Mouse (Mus musculus) urinary bladder, postnatal 25 days (tissue): ENCODE data around the gene a.
"Not testable (repeated sequence)": the region's sequence is repeated elsewhere in the genome, so short reads cannot be mapped to it uniquely, and the experiment has no call there.

Experiments
- DNase-seq: peaks from one replicate; pipeline ENCODE4 v3.0.0; 2022; ENCODE audit warnings: low spot score

The a gene

DNA sequence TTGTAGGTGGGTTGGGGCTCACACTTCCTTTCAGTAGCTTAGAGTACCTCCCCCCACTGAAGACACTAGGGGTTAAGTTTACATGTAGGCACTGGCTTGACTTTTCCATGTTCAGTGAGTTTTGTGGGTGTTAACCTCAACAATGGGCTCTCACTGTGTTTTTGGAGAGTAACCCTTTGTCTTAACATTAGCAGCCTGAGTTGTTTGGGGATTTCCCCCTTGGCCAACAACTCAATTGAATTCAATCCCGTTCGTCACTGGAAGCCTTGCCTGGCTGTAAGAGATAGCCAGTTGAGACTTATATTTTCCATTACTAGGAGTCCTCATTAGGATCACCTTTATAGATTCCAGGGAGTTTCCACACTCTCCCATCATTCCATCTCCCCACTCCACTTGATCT lies 45.3 kb downstream of the a start:
- DNase-seq: no peak

DNA sequence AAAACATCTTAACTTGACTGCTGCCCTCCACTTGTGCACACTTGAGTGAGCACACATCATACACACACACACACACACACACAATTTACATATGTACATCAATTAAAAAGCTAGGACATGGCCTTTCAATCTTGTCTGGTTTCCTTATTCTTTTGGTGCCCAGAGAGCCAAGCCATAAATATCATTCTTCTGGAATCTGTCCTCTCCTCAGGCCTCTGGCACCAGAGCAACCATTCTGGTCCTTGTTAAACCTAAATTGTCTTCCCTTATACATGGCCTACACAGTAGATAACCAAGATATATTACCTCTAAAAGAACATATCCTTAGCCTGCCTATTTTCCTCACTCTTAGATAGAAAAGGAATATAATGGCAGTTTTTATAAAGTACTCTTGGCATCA lies 56.9 kb downstream of the a start:
- DNase-seq: no peak

DNA sequence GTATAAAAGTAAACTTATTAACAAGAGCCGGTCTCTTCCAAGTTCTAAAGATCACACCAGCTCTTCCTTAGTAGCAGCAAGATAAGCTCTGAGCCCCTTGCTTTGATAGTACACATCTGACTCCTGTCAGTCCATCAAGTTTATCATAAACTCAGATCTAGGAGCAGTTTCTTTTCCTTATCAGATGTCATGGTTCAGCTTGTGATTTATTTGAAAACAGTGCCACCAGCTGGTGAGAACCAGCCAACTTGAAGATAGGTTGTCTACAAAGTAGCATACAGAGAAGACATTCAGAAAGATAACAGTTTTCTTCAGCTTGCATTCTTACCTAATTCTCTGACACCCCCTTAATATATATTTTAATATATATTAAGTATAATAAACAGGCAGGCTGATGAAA lies 64.2 kb downstream of the a start:
- no peak for DNase-seq

GRCm38 (mm10) chr2:154863672-154864071 lies 72.5 kb downstream of the a start:
- DNase-seq: no peak

DNA sequence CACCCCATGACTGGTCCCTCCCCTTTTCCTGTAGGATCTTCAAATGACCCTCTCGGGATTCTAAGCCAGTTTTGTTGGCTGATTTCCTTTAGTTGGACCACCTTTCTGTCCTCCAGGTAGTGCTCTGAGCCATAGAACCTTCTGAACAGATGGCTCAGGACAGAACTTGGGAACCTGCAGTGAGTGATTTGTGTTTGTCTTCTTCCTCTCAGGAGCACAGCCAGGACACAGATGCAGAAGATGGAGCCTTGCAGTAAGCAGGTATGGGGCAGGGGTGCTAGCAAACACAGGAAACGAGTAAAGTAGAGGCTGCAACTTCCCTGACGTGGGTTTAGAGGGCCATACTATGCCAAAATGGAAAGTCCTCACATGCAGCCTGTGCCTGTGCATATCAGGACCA lies 74.5 kb downstream of the a start:
- no peak for DNase-seq

DNA sequence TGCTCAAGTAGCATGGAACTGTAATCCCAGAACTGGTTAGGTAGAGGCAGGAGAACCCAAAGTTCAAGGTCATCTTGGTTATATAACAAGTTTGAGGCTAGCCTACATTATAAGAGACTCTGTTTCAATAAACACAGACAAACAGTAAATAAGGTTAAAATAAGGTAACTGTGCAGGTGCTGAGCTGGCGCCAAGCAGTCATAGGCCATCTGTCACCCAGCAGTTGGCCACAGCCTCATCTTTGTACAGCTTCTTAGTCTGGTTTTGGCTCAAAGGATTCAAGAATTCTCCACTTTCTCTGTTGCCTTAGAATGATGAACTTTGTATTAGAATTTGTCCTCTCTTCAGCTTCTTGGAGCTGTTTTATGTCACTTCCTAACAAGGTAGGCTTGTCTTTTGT lies 76.9 kb downstream of the a start:
- DNase-seq: no peak

GRCm38 (mm10) chr2:154869954-154870641 lies 78.9 kb downstream of the a start:
- no peak for DNase-seq

GRCm38 (mm10) chr2:154876621-154877020 lies 85.4 kb downstream of the a start:
- DNase-seq: no peak

- no peak for DNase-seq
Measured at GRCm38 (mm10) chr2:154891585-154891984, 100.4 kb downstream of the a start.

DNA sequence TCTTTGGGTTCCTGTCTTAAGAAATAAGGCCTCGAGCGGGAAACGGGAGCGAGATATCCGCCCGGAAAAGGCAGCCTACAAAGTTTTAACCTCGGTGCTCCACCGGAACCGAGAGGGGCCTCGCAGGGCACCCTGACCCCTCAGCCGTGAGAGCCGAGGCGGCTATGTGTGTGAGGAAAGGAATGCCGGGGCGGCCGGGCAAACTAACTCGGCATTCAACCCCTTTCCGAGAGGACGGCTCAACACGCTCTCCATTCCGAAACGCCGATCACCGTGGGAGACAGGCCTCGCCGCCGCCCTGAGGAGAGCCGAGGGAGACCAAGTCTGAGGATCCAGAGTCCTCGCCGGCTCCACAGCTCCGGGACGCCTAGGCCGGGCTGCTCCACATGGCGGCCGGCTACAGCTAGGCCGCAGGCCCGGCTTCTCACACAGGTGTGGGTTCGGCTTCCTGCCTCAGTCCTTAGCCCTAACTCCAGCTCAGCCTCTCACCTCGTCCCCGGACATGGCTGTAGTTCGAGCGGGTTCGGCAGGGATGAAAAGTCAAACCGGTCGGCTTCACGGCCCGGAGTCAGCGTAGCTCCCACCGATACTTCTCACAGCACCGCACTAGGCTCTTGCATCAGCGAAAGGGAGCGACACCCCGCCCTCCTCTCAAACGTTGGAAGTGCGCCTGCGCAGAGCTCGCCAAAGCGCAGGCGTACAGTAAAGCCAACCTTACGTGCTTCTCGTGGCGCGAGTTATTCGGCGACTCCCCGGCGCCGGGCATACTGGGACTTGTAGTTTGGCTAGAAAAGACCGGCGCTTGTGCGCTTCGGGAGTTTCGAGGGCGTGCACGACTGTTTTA lies 101.2 kb downstream of the a start, which contains the start of gene Eif2s2:
TSS of gene Eif2s2 (minus strand) at position 735 of the 844 bp plus-strand sequence.
- DNase-seq: peak; percentile 91

GRCm38 (mm10) chr2:154893045-154893385 lies 101.8 kb downstream of the a start:
- DNase-seq: no peak

DNA sequence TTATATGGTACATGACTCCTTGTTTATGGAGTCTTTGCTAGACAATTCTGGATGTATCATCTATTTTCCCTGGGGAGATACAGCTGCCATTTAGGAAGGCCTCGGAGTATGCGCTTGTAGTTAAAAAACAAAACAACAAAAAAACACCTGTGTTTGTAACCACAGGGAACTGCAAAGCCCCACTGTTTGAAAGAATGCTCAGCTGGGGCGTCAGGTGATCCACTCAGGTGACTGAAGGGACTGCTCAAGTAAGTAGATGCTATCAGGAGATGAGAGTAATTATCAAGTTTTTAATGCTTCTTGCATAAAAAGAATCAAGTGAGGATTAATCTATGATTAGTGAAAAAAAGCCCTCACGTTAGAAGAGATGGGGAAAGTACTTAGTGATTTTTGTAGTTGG lies 102.3 kb downstream of the a start:
- DNase-seq: no peak

DNA sequence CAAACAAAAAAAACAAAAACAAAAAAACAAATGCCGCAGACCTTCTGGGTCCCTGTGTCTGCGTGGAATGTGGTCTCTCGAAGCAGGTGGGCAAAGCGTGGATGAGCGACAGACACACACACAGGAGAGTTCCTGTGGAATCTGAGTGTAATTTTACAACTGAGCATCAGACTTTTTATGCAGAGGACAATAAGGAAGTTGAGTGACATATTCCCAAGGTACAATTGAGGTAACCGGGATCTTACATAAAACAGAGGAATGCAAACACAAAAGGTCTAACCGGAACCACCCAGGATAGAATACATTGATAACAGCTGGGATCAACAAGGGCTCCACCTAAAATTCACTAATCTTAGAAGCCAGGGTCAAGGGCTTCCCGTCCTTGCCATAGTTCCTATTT lies 107.8 kb downstream of the a start:
- DNase-seq: not testable (repeated sequence)

- not testable (repeated sequence) for DNase-seq
Measured at GRCm38 (mm10) chr2:154899412-154899811, 108.2 kb downstream of the a start.

DNA sequence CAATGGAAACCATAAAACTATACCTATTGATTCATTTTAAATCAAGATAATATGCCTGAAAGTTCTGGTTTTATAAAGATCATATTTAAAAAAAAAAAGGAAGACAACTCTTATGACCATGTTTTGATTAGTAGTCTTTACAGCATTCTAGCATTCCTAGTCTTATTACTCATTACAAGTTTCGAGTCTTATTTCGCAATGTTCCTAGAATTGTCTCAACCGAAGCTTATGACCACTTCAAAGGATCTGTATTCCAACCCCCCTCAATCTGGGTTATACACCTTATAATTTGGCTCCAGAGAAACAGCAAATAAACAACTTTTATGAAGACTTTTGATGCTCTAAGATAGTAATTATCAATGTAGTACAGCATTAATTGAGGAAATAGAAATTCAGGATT lies 110.9 kb downstream of the a start:
- no peak for DNase-seq

DNA sequence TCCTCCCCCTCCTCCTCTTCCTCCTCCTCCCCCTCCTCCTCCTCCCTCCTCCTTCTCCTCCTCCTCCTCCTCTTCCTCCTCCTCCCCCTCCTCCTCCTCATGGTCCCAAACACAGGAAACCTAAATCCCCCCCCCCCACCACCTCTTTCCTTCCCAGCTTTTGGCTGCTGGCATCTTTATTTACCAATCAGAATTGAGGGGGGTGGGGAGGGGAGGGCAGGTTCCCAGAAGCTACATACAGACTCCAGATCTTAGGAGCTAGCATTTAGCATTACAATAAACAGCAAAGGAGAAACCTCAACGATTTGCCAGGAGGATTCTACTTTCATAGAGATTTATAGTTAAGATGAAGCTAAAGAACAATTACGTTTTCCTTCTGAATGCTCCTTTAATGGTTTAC lies 114.6 kb downstream of the a start:
- no peak for DNase-seq

DNA sequence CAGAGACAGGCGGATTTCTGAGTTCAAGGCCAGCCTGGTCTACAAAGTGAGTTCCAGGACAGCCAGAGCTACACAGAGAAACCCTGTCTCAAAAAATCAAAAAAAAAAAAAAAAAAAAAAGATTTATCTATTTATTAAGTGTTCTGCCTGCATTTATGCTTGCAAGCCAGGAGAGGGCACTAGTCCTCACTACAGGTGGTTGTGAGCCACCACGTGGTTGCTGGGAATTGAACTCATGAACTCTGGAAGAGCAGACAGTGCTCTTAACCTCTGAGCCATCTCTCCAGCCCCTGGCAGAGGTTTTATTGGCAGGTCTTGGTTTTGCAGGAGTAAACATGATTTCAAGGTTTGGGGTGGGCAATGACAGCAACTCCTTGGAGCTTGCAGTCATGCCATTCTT lies 117.0 kb downstream of the a start:
- DNase-seq: not testable (repeated sequence)

GRCm38 (mm10) chr2:154909789-154910188 lies 118.6 kb downstream of the a start:
- no peak for DNase-seq

DNA sequence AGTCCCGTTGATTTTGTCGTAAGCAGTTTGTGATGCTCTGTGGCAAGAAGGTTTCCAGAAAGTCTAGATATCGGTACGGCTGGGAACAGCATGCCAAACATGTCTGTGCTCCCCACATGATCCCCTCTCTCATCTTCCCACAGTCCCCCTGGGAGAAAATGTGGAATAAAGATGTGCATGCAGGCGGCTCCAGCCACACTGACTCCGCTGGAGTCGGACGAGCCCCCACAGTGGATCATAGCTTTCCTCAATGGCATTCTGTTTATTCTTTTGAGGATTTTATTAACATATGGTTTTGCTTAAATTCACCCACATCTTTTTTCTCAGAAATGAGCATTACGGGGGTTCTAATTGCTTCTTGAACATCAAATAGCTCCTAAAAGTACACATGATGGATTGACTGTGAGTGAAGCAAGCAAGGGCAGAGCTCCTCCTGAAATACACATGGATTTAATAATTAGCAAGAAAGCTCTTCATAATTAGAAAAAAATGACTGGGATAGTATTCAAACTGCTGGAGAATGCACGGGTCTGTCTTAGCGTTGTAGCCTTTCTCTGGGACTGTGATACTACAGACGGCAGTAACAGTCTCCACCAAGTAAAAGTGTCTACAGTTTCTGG lies 124.8 kb downstream of the a start:
- DNase-seq: no peak

DNA sequence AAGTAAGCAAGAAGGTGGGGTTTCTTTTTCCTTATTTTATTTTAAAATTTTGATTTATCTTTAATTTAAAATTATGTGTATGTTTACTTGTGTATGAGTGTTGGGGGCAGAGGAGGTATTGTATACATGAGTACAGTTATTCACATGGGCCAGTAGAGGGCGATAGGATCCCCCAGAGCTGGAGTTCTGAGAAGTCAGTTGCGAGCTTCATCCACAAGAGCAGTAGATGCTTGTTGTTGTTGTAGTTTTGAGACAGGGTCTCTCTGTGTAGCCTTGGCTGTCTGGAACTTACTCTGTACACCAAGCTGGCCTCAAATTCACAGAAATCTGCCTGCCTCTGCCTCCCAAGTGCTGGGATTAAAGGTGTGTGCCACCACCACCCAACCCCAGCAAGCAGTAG lies 125.3 kb downstream of the a start:
- DNase-seq: no peak

DNA sequence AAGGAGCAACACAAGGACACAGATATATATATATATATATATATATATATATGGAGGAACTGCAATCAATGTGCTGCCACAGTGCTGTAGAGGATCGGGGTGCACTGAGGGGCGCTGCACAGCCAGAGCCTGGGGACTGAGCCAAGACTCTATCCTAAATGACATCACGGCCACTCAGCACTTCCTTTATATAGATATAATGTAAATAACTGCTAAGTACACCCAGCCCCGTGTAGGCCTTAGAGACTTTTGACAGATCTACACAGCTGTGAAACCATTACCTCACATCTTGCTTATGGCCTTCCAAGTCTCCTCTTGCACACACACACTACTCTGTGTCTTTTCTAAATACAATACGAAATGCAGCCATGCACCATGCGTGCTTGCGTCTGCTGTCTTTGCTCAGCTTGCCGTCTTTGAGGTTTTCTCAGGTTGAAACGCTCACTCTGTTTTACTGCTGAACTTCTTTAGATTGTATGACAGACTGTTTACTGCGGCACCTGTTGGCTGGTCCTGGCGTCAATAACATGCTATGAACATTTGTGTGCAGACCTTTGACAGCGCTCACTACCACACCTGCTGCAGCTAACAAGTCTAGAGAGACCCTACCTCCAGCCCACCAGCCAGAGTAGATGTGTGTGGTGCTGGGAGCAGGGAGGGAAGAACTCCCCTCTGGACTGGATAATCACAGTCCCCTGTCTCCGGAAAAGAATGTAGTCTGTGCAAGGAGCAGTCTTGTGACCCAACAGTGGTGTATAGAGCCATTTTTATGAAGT lies 126.9 kb downstream of the a start:
- DNase-seq: no peak

- DNase-seq: no peak
Measured at GRCm38 (mm10) chr2:154920896-154921295, 129.7 kb downstream of the a start.
